ENCODE assay signal across 10 mouse cellular contexts in genomic region chr1:172532551-172532950, GRCm38 (mm10). TPM values are rescaled to one million over a fixed set of nuclear protein-coding genes. Genes with fewer than 3 reads are reported as not detected.
A peak's percentile ranks its signal among the peaks of the same experiment; 100 is the strongest.
DNase-seq lines count a peak whose midpoint lies in the region; ATAC-seq and TF ChIP-seq lines count a peak whose summit lies in the region.
"Had no signal": no experiment of that assay in that cellular context is flagged by ENCODE, and none has a peak within 500 bp of the region (broad histone marks: within the 10 kb centered on the region; RNA-seq: fewer than 3 reads in every experiment).

No protein-coding gene starts in this region.

- H3K27ac ChIP-seq in kidney, embryonic 15.5 days, result no peak overlapping the region
- H3K27ac ChIP-seq in hindbrain, embryonic 14.5 days, result no peak overlapping the region
- H3K27ac ChIP-seq in lung, embryonic 16.5 days (ENCODE audit: low read length), result peak overlapping the region; percentile 36; the same call in 1 of the 2 replicates
- no peak overlapping the region for H3K27ac ChIP-seq in stomach, postnatal 0 days (replicated peaks)
- no peak overlapping the region for H3K27ac ChIP-seq in left cerebral cortex, adult 2 months

- peak overlapping the region; percentile 5; the same call in 1 of the 2 replicates for H3K9ac ChIP-seq in kidney, embryonic 15.5 days
- peak overlapping the region; percentile 16; the same call in 1 of the 2 replicates for H3K9ac ChIP-seq in hindbrain, embryonic 14.5 days
- H3K9ac ChIP-seq in lung, embryonic 16.5 days (ENCODE audit: low read length), result peak overlapping the region; percentile 46
- H3K9ac ChIP-seq in stomach, postnatal 0 days (ENCODE audit: low read length), result no peak overlapping the region

- no peaks in the 10 kb centered on the region for H3K9me3 ChIP-seq in kidney, embryonic 15.5 days (replicated peaks)
- H3K9me3 ChIP-seq in hindbrain, embryonic 14.5 days (ENCODE audit: control insufficient read depth, low read length), result no peaks in the 10 kb centered on the region
- no peaks in the 10 kb centered on the region for H3K9me3 ChIP-seq in lung, embryonic 16.5 days (ENCODE audit: control insufficient read depth, low read length)
- no peaks in the 10 kb centered on the region for H3K9me3 ChIP-seq in stomach, postnatal 0 days (ENCODE audit: control insufficient read depth, low read length)

- peak overlapping the region; percentile 64 for H3K4me2 ChIP-seq in kidney, embryonic 15.5 days
- H3K4me2 ChIP-seq in hindbrain, embryonic 14.5 days (replicated peaks), result peak overlapping the region; percentile 35
- H3K4me2 ChIP-seq in lung, embryonic 16.5 days (ENCODE audit: low read depth, low read length), result peak overlapping the region; percentile 55
- peak overlapping the region; percentile 46 for H3K4me2 ChIP-seq in stomach, postnatal 0 days (replicated peaks; ENCODE audit: low read depth)

- no peak for TF ChIP-seq EP300 in stomach, postnatal 0 days (optimal IDR thresholded peaks at IDR 0.05)

- peaks cover 9% of the 10 kb centered on the region; the same call in 1 of the 2 replicates for H3K27me3 ChIP-seq in kidney, embryonic 15.5 days
- no peaks in the 10 kb centered on the region; the same call in 1 of the 2 replicates for H3K27me3 ChIP-seq in hindbrain, embryonic 14.5 days (ENCODE audit: control insufficient read depth, insufficient read depth, low read length)
- no peaks in the 10 kb centered on the region for H3K27me3 ChIP-seq in lung, embryonic 16.5 days (ENCODE audit: control insufficient read depth, insufficient read depth, low read depth, low read length)
- no peaks in the 10 kb centered on the region for H3K27me3 ChIP-seq in stomach, postnatal 0 days (ENCODE audit: control insufficient read depth, insufficient read depth, low read length)

- no peak for TF ChIP-seq CTCF in stomach, postnatal 0 days (IDR thresholded peaks at IDR 0.05; ENCODE audit: low read depth)
- no peak for TF ChIP-seq CTCF in left cerebral cortex, adult 2 months (IDR thresholded peaks at IDR 0.05)

- no peaks in the 10 kb centered on the region for H3K36me3 ChIP-seq in kidney, embryonic 15.5 days
- H3K36me3 ChIP-seq in hindbrain, embryonic 14.5 days (replicated peaks; ENCODE audit: control insufficient read depth, insufficient read depth), result no peaks in the 10 kb centered on the region
- H3K36me3 ChIP-seq in lung, embryonic 16.5 days (ENCODE audit: control insufficient read depth, insufficient read depth, low read length), result no peaks in the 10 kb centered on the region
- no peaks in the 10 kb centered on the region for H3K36me3 ChIP-seq in stomach, postnatal 0 days (ENCODE audit: control insufficient read depth, insufficient read depth, low read length)

- under 1% methylated on average over 13 of the region's 13 CpGs for WGBS in kidney, embryonic 15.5 days
- 3% methylated on average over 13 of the region's 13 CpGs for WGBS in hindbrain, embryonic 14.5 days
- under 1% methylated on average over 12 of the region's 13 CpGs for WGBS in lung, embryonic 16.5 days
- WGBS in stomach, postnatal 0 days, result 3% methylated on average over 13 of the region's 13 CpGs

- peak; percentile 79 for ATAC-seq in kidney, embryonic 15.5 days (replicated peaks; ENCODE audit: low FRiP score)
- peak; percentile 56; the same call in 1 of the 2 replicates for ATAC-seq in hindbrain, embryonic 14.5 days (ENCODE audit: low FRiP score)
- ATAC-seq in lung, embryonic 16.5 days (ENCODE audit: low read depth), result peak; percentile 69
- ATAC-seq in stomach, postnatal 0 days (ENCODE audit: low FRiP score, low TSS enrichment), result peak; percentile 54

- H3K4me3 ChIP-seq in kidney, embryonic 15.5 days (replicated peaks), result peak overlapping the region; percentile 39
- peak overlapping the region; percentile 7; the same call in 1 of the 2 replicates for H3K4me3 ChIP-seq in hindbrain, embryonic 14.5 days (replicated peaks; ENCODE audit: low read length)
- H3K4me3 ChIP-seq in lung, embryonic 16.5 days (ENCODE audit: low read length), result peak overlapping the region; percentile 24
- peak overlapping the region; percentile 17 for H3K4me3 ChIP-seq in stomach, postnatal 0 days (ENCODE audit: low read depth, low read length)
- no peak overlapping the region for H3K4me3 ChIP-seq in left cerebral cortex, adult 2 months

- peaks cover 22% of the 10 kb centered on the region for H3K4me1 ChIP-seq in kidney, embryonic 15.5 days
- H3K4me1 ChIP-seq in hindbrain, embryonic 14.5 days (replicated peaks; ENCODE audit: control insufficient read depth, insufficient read depth, low read length), result 0 out of 2 replicates have a peak, but pooled peaks cover 6% of the 10 kb centered on the region
- H3K4me1 ChIP-seq in lung, embryonic 16.5 days (replicated peaks; ENCODE audit: control insufficient read depth, insufficient read depth, low read length), result peaks cover 14% of the 10 kb centered on the region
- H3K4me1 ChIP-seq in stomach, postnatal 0 days (replicated peaks; ENCODE audit: control insufficient read depth, insufficient read depth), result 0 out of 2 replicates have a peak, but pooled peaks cover 3% of the 10 kb centered on the region

- intact Hi-C loops in left cerebral cortex, adult 2 months (cut with DNase I), result no loop called here

- DNase-seq in kidney, adult 18-20 months, result no peak
- peak; percentile 68 for DNase-seq in embryo, embryonic 9.5 days (ENCODE audit: extremely low spot score)
- no peak for DNase-seq in hindbrain, embryonic 14.5 days (ENCODE audit: low spot score)
- DNase-seq in stomach, postnatal 0 days (ENCODE audit: low spot score), result peak; percentile 69
- no peak for DNase-seq in layer of hippocampus, adult 9-10 months (ENCODE audit: low spot score)
- DNase-seq in left cerebral cortex, adult 2 months (ENCODE audit: extremely low spot score in 1 of 2, low spot score in 2 of 2), result no peak

RNA-seq across cellular contexts. Expression of gene Cfap45, which starts 11.9 kb away (rescaled TPM):
- polyA plus RNA-seq in kidney, embryonic 15.5 days (2015; fragmentation: Nextera tagmentation; extraction: Ambion mirVana), result 1.4 and 2.2 TPM in 2 replicates
- polyA plus RNA-seq in hindbrain, embryonic 14.5 days (2014; fragmentation: Nextera tagmentation; extraction: Ambion mirVana), result 3.7 and 5.5 TPM in 2 replicates
- polyA plus RNA-seq in lung, embryonic 16.5 days (2015; fragmentation: Nextera tagmentation; extraction: Ambion mirVana), result 15.4 and 19.2 TPM in 2 replicates
- polyA plus RNA-seq in stomach, postnatal 0 days (2015; fragmentation: Nextera tagmentation; extraction: Ambion mirVana), result 4.6 and 5.4 TPM in 2 replicates
- 1 to 10 TPM; 4.5 to 5.2 TPM for total RNA-seq in left cerebral cortex, adult 2 months (2021)
- total RNA-seq: MEL had no signal

RNA-seq across cellular contexts. Expression of gene Vsig8, which starts 23.2 kb away (rescaled TPM):
- polyA plus RNA-seq in kidney, embryonic 15.5 days (2015; fragmentation: Nextera tagmentation; extraction: Ambion mirVana), result 0.57 and 0.59 TPM in 2 replicates
- polyA plus RNA-seq in hindbrain, embryonic 14.5 days (2014; fragmentation: Nextera tagmentation; extraction: Ambion mirVana), result 0.75 and 0.90 TPM in 2 replicates
- 0.11 and 0.34 TPM in 2 replicates for polyA plus RNA-seq in lung, embryonic 16.5 days (2015; fragmentation: Nextera tagmentation; extraction: Ambion mirVana)
- polyA plus RNA-seq in stomach, postnatal 0 days (2015; fragmentation: Nextera tagmentation; extraction: Ambion mirVana), result 19.2 and 22.7 TPM in 2 replicates
- under 1 TPM; 0.23 to 0.26 TPM for total RNA-seq in left cerebral cortex, adult 2 months (2021)
- total RNA-seq: heart, adult 18-20 months; MEL had no signal

RNA-seq across cellular contexts. Expression of gene Tagln2, which starts 32.7 kb away (rescaled TPM):
- polyA plus RNA-seq in kidney, embryonic 15.5 days (2015; fragmentation: Nextera tagmentation; extraction: Ambion mirVana), result 246 and 251 TPM in 2 replicates
- 53.0 and 62.6 TPM in 2 replicates for polyA plus RNA-seq in hindbrain, embryonic 14.5 days (2014; fragmentation: Nextera tagmentation; extraction: Ambion mirVana)
- polyA plus RNA-seq in lung, embryonic 16.5 days (2015; fragmentation: Nextera tagmentation; extraction: Ambion mirVana), result 662 and 695 TPM in 2 replicates
- polyA plus RNA-seq in stomach, postnatal 0 days (2015; fragmentation: Nextera tagmentation; extraction: Ambion mirVana), result 564 and 594 TPM in 2 replicates
- total RNA-seq in left cerebral cortex, adult 2 months (2021), result 10 to 100 TPM in 1 of 2 experiments, 1 to 10 TPM in 1; 9.3 to 12.4 TPM

RNA-seq across cellular contexts. Expression of gene Igsf9, which starts 51.0 kb away (rescaled TPM):
- polyA plus RNA-seq in kidney, embryonic 15.5 days (2015; fragmentation: Nextera tagmentation; extraction: Ambion mirVana), result 45.0 and 46.0 TPM in 2 replicates
- 27.6 and 28.5 TPM in 2 replicates for polyA plus RNA-seq in hindbrain, embryonic 14.5 days (2014; fragmentation: Nextera tagmentation; extraction: Ambion mirVana)
- polyA plus RNA-seq in lung, embryonic 16.5 days (2015; fragmentation: Nextera tagmentation; extraction: Ambion mirVana), result 17.4 and 20.4 TPM in 2 replicates
- polyA plus RNA-seq in stomach, postnatal 0 days (2015; fragmentation: Nextera tagmentation; extraction: Ambion mirVana), result 16.7 and 19.9 TPM in 2 replicates
- 10 to 100 TPM; 12.5 to 12.8 TPM for total RNA-seq in left cerebral cortex, adult 2 months (2021)

RNA-seq across cellular contexts. Expression of gene Slamf9, which starts 57.4 kb away (rescaled TPM):
- 0.73 and 1.1 TPM in 2 replicates for polyA plus RNA-seq in kidney, embryonic 15.5 days (2015; fragmentation: Nextera tagmentation; extraction: Ambion mirVana)
- polyA plus RNA-seq in hindbrain, embryonic 14.5 days (2014; fragmentation: Nextera tagmentation; extraction: Ambion mirVana), result 0.15 and 0.26 TPM in 2 replicates
- 0.57 and 0.64 TPM in 2 replicates for polyA plus RNA-seq in lung, embryonic 16.5 days (2015; fragmentation: Nextera tagmentation; extraction: Ambion mirVana)
- polyA plus RNA-seq in stomach, postnatal 0 days (2015; fragmentation: Nextera tagmentation; extraction: Ambion mirVana), result 1.8 TPM in 2 replicates
- under 1 TPM; 0.70 to 0.79 TPM for total RNA-seq in left cerebral cortex, adult 2 months (2021)
- total RNA-seq: MEL had no signal

Comparison
In these comparisons a context has a peak if more than half of its experiments do, and no peak if none do; other contexts are left out.
1. DNase-seq: peak in embryo, embryonic 9.5 days (single experiment) and stomach, postnatal 0 days (single experiment); none in kidney, adult 18-20 months (single experiment), hindbrain, embryonic 14.5 days (single experiment), layer of hippocampus, adult 9-10 months (single experiment) and left cerebral cortex, adult 2 months (0 of 2).
2. RNA of gene Vsig8, which starts 23.2 kb away (polyA plus RNA-seq): 19.2 to 22.7 TPM in stomach, postnatal 0 days; 0.75 to 0.90 TPM in hindbrain, embryonic 14.5 days, 0.57 to 0.59 TPM in kidney, embryonic 15.5 days and 0.11 to 0.34 TPM in lung, embryonic 16.5 days; every median in the first group is over 10 times any median in the second.
3. Peak in every context shown above with its lines, with median percentiles within 50 percentile points of each other: ATAC-seq and H3K4me2 ChIP-seq.